In genomic region chr3:79073541-79074244, GRCm38 (mm10) we compare ENCODE assay signal across 11 mouse cellular contexts.
"Had no signal": no experiment of that assay in that cellular context is flagged by ENCODE, and none has a peak within 500 bp of the region (broad histone marks: within the 10 kb centered on the region; RNA-seq: fewer than 3 reads in every experiment).

No protein-coding gene starts in this region.

- H3K4me1 ChIP-seq: limb, embryonic 12.5 days; lung, embryonic 15.5 days; midbrain, embryonic 15.5 days; neural tube, embryonic 12.5 days had no signal

- ATAC-seq: intestine, postnatal 0 days; midbrain, embryonic 15.5 days had no signal

- H3K27ac ChIP-seq: limb, embryonic 12.5 days; lung, embryonic 15.5 days; macrophage; midbrain, embryonic 15.5 days; neural tube, embryonic 12.5 days had no signal

- H3K9me3 ChIP-seq: limb, embryonic 12.5 days; lung, embryonic 15.5 days; midbrain, embryonic 15.5 days; neural tube, embryonic 12.5 days had no signal

- H3K4me3 ChIP-seq: limb, embryonic 12.5 days; lung, embryonic 15.5 days; midbrain, embryonic 15.5 days; neural tube, embryonic 12.5 days had no signal

- DNase-seq: kidney, adult 8-10 months; kidney, postnatal 25 days; lung, postnatal 14 days; right cerebral cortex, postnatal 14 days; thymus, postnatal 4 days had no signal

- H3K4me2 ChIP-seq: limb, embryonic 12.5 days; lung, embryonic 15.5 days; midbrain, embryonic 15.5 days; neural tube, embryonic 12.5 days had no signal

- H3K27me3 ChIP-seq: limb, embryonic 12.5 days; lung, embryonic 15.5 days; midbrain, embryonic 15.5 days; neural tube, embryonic 12.5 days had no signal

- H3K9ac ChIP-seq: limb, embryonic 12.5 days; lung, embryonic 15.5 days; midbrain, embryonic 15.5 days; neural tube, embryonic 12.5 days had no signal
